Mouse (Mus musculus): Measurements from ENCODE around the gene Hist1h2ab.
A peak's percentile ranks its signal among the peaks of the same experiment; 100 is the strongest.
"Not testable (repeated sequence)": the region's sequence is repeated elsewhere in the genome, so short reads cannot be mapped to it uniquely, and the experiment has no call there.

Hist1h2ab gene

GRCm38 (mm10) chr13:23755000-23755399 is 4.1 kb downstream of the Hist1h2ab start:
- DNase-seq: no peak

- DNase-seq: peak; percentile 93
These were observed 5.9 kb downstream of the Hist1h2ab start, which contains the start of gene Hist1h4b for GRCm38 (mm10) chr13:23756790-23757189. Gene Hist1h4b (plus strand): TSS chr13:23757013.

- no peak for DNase-seq
These were observed 6.4 kb downstream of the Hist1h2ab start for GRCm38 (mm10) chr13:23757211-23757773.

GRCm38 (mm10) chr13:23757921-23758320 is 7.0 kb downstream of the Hist1h2ab start:
- DNase-seq: no peak

- no peak for DNase-seq
These were observed 8.4 kb downstream of the Hist1h2ab start for GRCm38 (mm10) chr13:23759251-23759771.

- DNase-seq: no peak
These were observed 9.0 kb downstream of the Hist1h2ab start for GRCm38 (mm10) chr13:23759916-23760239.

- no peak for DNase-seq
These were observed 9.5 kb downstream of the Hist1h2ab start for GRCm38 (mm10) chr13:23760240-23760971.

- peak; percentile 100 for DNase-seq
These were observed 10.3 kb downstream of the Hist1h2ab start, which contains the start of gene Hist1h4a for GRCm38 (mm10) chr13:23760972-23761864. Gene Hist1h4a (minus strand): TSS chr13:23761230.

GRCm38 (mm10) chr13:23761871-23762821 is 11.2 kb downstream of the Hist1h2ab start, which contains the start of gene Hist1h3a:
Gene Hist1h3a (minus strand): TSS chr13:23762386.
- DNase-seq: peak; percentile 72

GRCm38 (mm10) chr13:23763242-23763585 is 12.3 kb downstream of the Hist1h2ab start:
- DNase-seq: no peak

- DNase-seq: peak; percentile 91
These were observed 12.8 kb downstream of the Hist1h2ab start, which contains the start of gene Hist1h1a for GRCm38 (mm10) chr13:23763586-23764323. Gene Hist1h1a (plus strand): TSS chr13:23763666.

GRCm38 (mm10) chr13:23764324-23765171 is 13.6 kb downstream of the Hist1h2ab start:
- no peak for DNase-seq

GRCm38 (mm10) chr13:23765172-23765513 is 14.2 kb downstream of the Hist1h2ab start:
- no peak for DNase-seq

GRCm38 (mm10) chr13:23766772-23767171 is 15.8 kb downstream of the Hist1h2ab start:
- no peak for DNase-seq

- no peak for DNase-seq
These were observed 18.0 kb downstream of the Hist1h2ab start for GRCm38 (mm10) chr13:23768834-23769397.

GRCm38 (mm10) chr13:23769613-23770012 is 18.7 kb downstream of the Hist1h2ab start, which contains the start of gene Trim38:
Gene Trim38 (plus strand): TSS chr13:23769913.
- not testable (repeated sequence) for DNase-seq

GRCm38 (mm10) chr13:23772561-23773313 is 21.8 kb downstream of the Hist1h2ab start:
- peak; percentile 56 for DNase-seq

GRCm38 (mm10) chr13:23778339-23778738 is 27.4 kb downstream of the Hist1h2ab start:
- DNase-seq: no peak

- DNase-seq: no peak
These were observed 28.1 kb downstream of the Hist1h2ab start for GRCm38 (mm10) chr13:23779025-23779424.
